Mouse (Mus musculus): ENCODE data around the gene Coil.

- TF ChIP-seq CTCF (IDR thresholded peaks at IDR 0.05; ENCODE audit: extremely low read depth, insufficient read depth, low read length) (no peak), POLR2A (IDR thresholded peaks at IDR 0.05; ENCODE audit: extremely low read depth, insufficient read depth, low read length) (no peak)
Observed at GRCm38 (mm10) chr11:88933030-88933429, 37.0 kb upstream of the Coil start.

All from cortical plate, adult 2 months (tissue).